Mouse (Mus musculus) liver, embryonic 14.5 days (tissue): ENCODE data around the gene Slc45a2. TPM values are rescaled to one million over a fixed set of nuclear protein-coding genes. Genes with fewer than 3 reads are reported as not detected.
A peak's percentile ranks its signal among the peaks of the same experiment; 100 is the strongest.

Experiments used
- ATAC-seq: fragments of 200-750 bp; cut with Nextera tagmentation; 2 replicates; pipeline ENCODE4 v1.8.0; 2017; ENCODE audit warnings: moderate number of reproducible peaks, mild to moderate bottlenecking, moderate library complexity; ENCODE audit not compliant: insufficient read depth
- DNase-seq, 3 experiments: peaks; one replicate each; pipeline ENCODE4 v3.0.0-alpha.2; 2012 to 2013; ENCODE audit warnings: low read depth in 3 of 3, low spot score in 3 of 3
- H3K27ac ChIP-seq: fragments of 300-500 bp; sonication (generic); 2 replicates; pipeline ENCODE4 v1.5.1; 2014; ENCODE audit warnings: moderate library complexity, mild to moderate bottlenecking, control low read depth, inconsistent platforms
- H3K27me3 ChIP-seq: fragments of 300-500 bp; sonication (generic); 2 replicates; pipeline ENCODE4 v1.6.1; 2014; ENCODE audit warnings: mild to moderate bottlenecking, low read length, moderate library complexity; ENCODE audit not compliant: control insufficient read depth, insufficient read depth
- H3K36me3 ChIP-seq: fragments of 300-500 bp; sonication (generic); replicated peaks from 2 replicates; pipeline ENCODE4 v1.6.1; 2014; ENCODE audit warnings: low read depth; ENCODE audit not compliant: control insufficient read depth, insufficient read depth
- H3K4me1 ChIP-seq, 2 experiments: fragments of 200-500 bp in 1 of 2; fragments of 300-500 bp in 1 of 2; sonication (generic) in 1 of 2; replicated peaks; 2 replicates each; pipeline ENCODE4 v1.6.1; 2012 to 2014; ENCODE audit warnings: antibody characterized with exemption in 1 of 2, inconsistent platforms in 1 of 2, low read length in 1 of 2; ENCODE audit not compliant: control insufficient read depth in 2 of 2, insufficient read depth in 2 of 2
- H3K4me2 ChIP-seq: fragments of 300-500 bp; sonication (generic); 2 replicates; pipeline ENCODE4 v1.6.1; 2014; ENCODE audit warnings: low read depth, mild to moderate bottlenecking, control low read depth, moderate library complexity
- H3K4me3 ChIP-seq, 2 experiments: fragments of 200-500 bp in 1 of 2; fragments of 300-500 bp in 1 of 2; sonication (generic) in 1 of 2; 2 replicates each; pipeline ENCODE4 v1.5.1; 2012 to 2014; ENCODE audit warnings: low read depth in 2 of 2, low read length in 2 of 2, mild to moderate bottlenecking in 2 of 2, control low read depth in 1 of 2, inconsistent platforms in 1 of 2, moderate library complexity in 1 of 2; ENCODE audit not compliant: insufficient read depth in 1 of 2
- H3K9ac ChIP-seq: fragments of 300-500 bp; sonication (generic); replicated peaks from 2 replicates; pipeline ENCODE4 v1.6.1; 2014; ENCODE audit warnings: mild to moderate bottlenecking, control low read depth, moderate library complexity
- H3K9me3 ChIP-seq: fragments of 300-500 bp; sonication (generic); 2 replicates; pipeline ENCODE4 v1.6.1; 2016; ENCODE audit warnings: low read length, mixed read lengths; ENCODE audit not compliant: control insufficient read depth
- CTCF ChIP-seq: IDR thresholded peaks from 2 replicates; pipeline ENCODE4 v1.5.1; 2016; ENCODE audit warnings: antibody characterized with exemption, low read depth, control low read depth
- EP300 ChIP-seq: IDR thresholded peaks from 2 replicates; pipeline ENCODE4 v1.6.1; 2016; ENCODE audit warnings: antibody characterized with exemption, low read depth
- WGBS: fragments of 180-500 bp; shearing (Covaris S2); extraction: QIAGEN DNeasy Blood & Tissue Kit; methylation state at CpG from one replicate; pipeline ENCODE4 v1.1.7; 2014; ENCODE audit not compliant: insufficient replicate concordance; 5-methylcytosine and 5-hydroxymethylcytosine counted together
- polyA plus RNA-seq, 2 experiments: library from polyadenylated mRNA; depleted of rRNA in 1 of 2; stranded (reverse) in 1 of 2; unstranded in 1 of 2; fragments of >200 nt; fragmentation: Nextera tagmentation in 1 of 2; extraction: Ambion mirVana in 1 of 2; gene quantifications; 2 replicates each; pipeline versions ENCODE4 v1.2.1 to v1.2.3; 2012 to 2014

Slc45a2 gene
- polyA plus RNA-seq, 2 experiments: 0.01 TPM; not detected in 1

DNA sequence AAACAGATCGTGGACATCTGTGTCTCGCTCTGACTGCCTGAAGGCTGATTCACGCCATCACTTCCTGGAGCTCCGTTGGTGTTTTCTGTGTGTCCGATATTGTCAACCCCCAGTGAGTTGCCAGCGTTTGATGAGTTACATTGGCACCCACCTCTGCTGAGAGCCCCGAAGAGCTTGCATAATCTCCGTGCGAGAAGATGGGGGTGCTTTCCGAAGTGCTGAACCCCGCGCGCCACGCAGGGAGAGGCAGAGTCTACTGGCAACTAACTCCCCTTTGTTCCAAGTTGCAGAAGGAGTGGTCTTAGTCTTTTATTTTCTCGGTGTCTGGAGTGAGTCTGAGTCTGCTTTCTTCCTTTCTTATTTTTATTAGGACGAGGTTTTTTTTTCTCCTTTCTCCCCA, 37.2 kb downstream of the Slc45a2 start, which contains the start of gene Rxfp3:
TSS of gene Rxfp3 (minus strand) at position 281 of the 400 bp plus-strand sequence.
- no peak for TF ChIP-seq CTCF
- no peak for TF ChIP-seq EP300
- ATAC-seq: no peak
- Histone ChIP-seq H3K9me3 (no peaks in the 10 kb centered on the region), H3K27ac (no peak within 1 kb of the TSS), H3K4me2 (peak within 1 kb of the TSS; percentile 37), H3K4me1 (no peaks in the 10 kb centered on the region), H3K9ac (no peak within 1 kb of the TSS), H3K27me3 (peaks cover 30% of the 10 kb centered on the region), H3K36me3 (no peaks in the 10 kb centered on the region), H3K4me3 (peak within 1 kb of the TSS in 1 of 2 experiments; percentile 30; a peak in 2 of 4 replicates)
- WGBS: 6% methylated on average over 16 of the region's 16 CpGs
- no peak for DNase-seq

DNA sequence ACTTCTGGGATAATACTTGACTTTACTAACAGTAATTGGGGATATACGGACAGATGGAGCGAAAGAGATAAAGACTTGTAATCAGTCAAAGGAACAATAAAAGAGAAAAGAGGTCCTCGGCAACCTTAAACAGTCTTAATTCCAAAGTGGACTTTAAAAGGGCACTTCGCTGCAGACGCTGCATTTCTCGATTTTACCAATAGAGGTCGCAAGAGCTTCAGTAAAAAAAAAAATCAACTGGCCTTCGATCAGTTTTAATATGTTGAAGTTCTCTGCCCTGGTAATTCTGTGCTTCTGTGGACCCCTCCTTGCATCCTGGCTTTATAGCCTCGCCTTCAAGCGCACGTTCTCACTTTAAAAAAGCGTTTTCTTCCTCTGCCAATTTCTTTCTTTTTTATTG, 38.0 kb downstream of the Slc45a2 start:
- no peak for DNase-seq
- 5% methylated on average over 12 of the region's 12 CpGs for WGBS
- Histone ChIP-seq H3K36me3 (no peaks in the 10 kb centered on the region), H3K27me3 (peaks cover 30% of the 10 kb centered on the region), H3K4me3 (no peak overlapping the region), H3K9ac (no peak overlapping the region), H3K4me1 (no peaks in the 10 kb centered on the region), H3K27ac (no peak overlapping the region), H3K4me2 (no peak overlapping the region), H3K9me3 (no peaks in the 10 kb centered on the region)
- ATAC-seq: no peak
- TF ChIP-seq CTCF: peak; percentile 48; the same call in 1 of the 2 replicates
- TF ChIP-seq EP300: no peak

GRCm38 (mm10) chr15:11040067-11040466, 39.5 kb downstream of the Slc45a2 start:
- Histone ChIP-seq H3K4me1 (no peaks in the 10 kb centered on the region), H3K9ac (no peak overlapping the region), H3K27ac (no peak overlapping the region), H3K9me3 (no peaks in the 10 kb centered on the region), H3K4me3 (no peak overlapping the region), H3K4me2 (no peak overlapping the region), H3K27me3 (peaks cover 30% of the 10 kb centered on the region), H3K36me3 (no peaks in the 10 kb centered on the region)
- DNase-seq (no peak), ATAC-seq (no peak)
- TF ChIP-seq EP300: no peak
- no peak for TF ChIP-seq CTCF
- 26% methylated on average over 5 of the region's 5 CpGs for whole genome bisulfite sequencing

- peaks cover 20% of the 10 kb centered on the region for H3K27me3 ChIP-seq
- no peak for TF ChIP-seq CTCF
- TF ChIP-seq EP300: no peak
- no peaks in the 10 kb centered on the region for H3K9me3 ChIP-seq
- H3K27ac ChIP-seq: no peak overlapping the region
- ATAC-seq: no peak
- H3K4me3 ChIP-seq: no peak overlapping the region
- DNase-seq: no peak
- no peaks in the 10 kb centered on the region for H3K36me3 ChIP-seq
- H3K9ac ChIP-seq: no peak overlapping the region
- H3K4me1 ChIP-seq: no peaks in the 10 kb centered on the region
- WGBS: 69% methylated on average over 2 of the region's 2 CpGs
- no peak overlapping the region for H3K4me2 ChIP-seq
These were observed 40.7 kb downstream of the Slc45a2 start for GRCm38 (mm10) chr15:11041229-11041628.

- WGBS: 36% methylated on average over 5 of the region's 5 CpGs
These were observed 42.3 kb downstream of the Slc45a2 start for GRCm38 (mm10) chr15:11042828-11043227.

More at GRCm38 (mm10) chr15:11042828-11043227, 42.3 kb downstream of the Slc45a2 start:
- Histone ChIP-seq H3K4me3 (no peak overlapping the region), H3K9ac (no peak overlapping the region), H3K27me3 (peaks cover 5% of the 10 kb centered on the region), H3K27ac (no peak overlapping the region), H3K4me2 (no peak overlapping the region), H3K36me3 (no peaks in the 10 kb centered on the region), H3K4me1 (no peaks in the 10 kb centered on the region), H3K9me3 (no peaks in the 10 kb centered on the region)
- no peak for TF ChIP-seq EP300
- TF ChIP-seq CTCF: no peak
- no peak for ATAC-seq
- no peak for DNase-seq
